Mouse (Mus musculus) kidney, adult 2 months (tissue): Measurements from ENCODE around the gene Ghrhr. TPM values are rescaled to one million over a fixed set of nuclear protein-coding genes. Genes with fewer than 3 reads are reported as not detected.

Source experiments
- DNase-seq: peaks from one replicate; pipeline ENCODE4 v3.0.0; 2021
- H3K27ac ChIP-seq: fragments of 200-500 bp; 2 replicates; pipeline ENCODE4 v1.5.1; 2012; ENCODE audit warnings: low read depth, low read length, control low read depth, inconsistent platforms; ENCODE audit not compliant: insufficient read depth
- H3K27me3 ChIP-seq: fragments of 200-500 bp; replicated peaks from 2 replicates; pipeline ENCODE4 v1.6.1; 2012; ENCODE audit warnings: mild to moderate bottlenecking, moderate library complexity, low read length, inconsistent platforms; ENCODE audit not compliant: control insufficient read depth, insufficient read depth
- H3K36me3 ChIP-seq: fragments of 200-500 bp; 2 replicates; pipeline ENCODE4 v1.6.1; 2012; ENCODE audit warnings: mild to moderate bottlenecking, moderate library complexity, low read length, inconsistent platforms; ENCODE audit not compliant: control insufficient read depth, insufficient read depth
- H3K4me1 ChIP-seq: fragments of 200-500 bp; 2 replicates; pipeline ENCODE4 v1.6.1; 2011; ENCODE audit warnings: low read length; ENCODE audit not compliant: control insufficient read depth, insufficient read depth
- H3K4me3 ChIP-seq: fragments of 200-500 bp; 2 replicates; pipeline ENCODE4 v1.5.1; 2011; ENCODE audit warnings: mild to moderate bottlenecking, low read depth, low read length, control low read depth; ENCODE audit not compliant: insufficient read depth
- CTCF ChIP-seq: fragments of 200-500 bp; conservative IDR thresholded peaks from 2 replicates; pipeline ENCODE4 v1.5.1; 2011; ENCODE audit warnings: low read depth, mild to moderate bottlenecking, control low read depth, low read length, moderate library complexity, mixed read lengths; ENCODE audit not compliant: insufficient read depth, insufficient read length
- POLR2A ChIP-seq: fragments of 200-500 bp; IDR thresholded peaks from one replicate; pipeline ENCODE4 v1.6.1; 2011; ENCODE audit warnings: low read depth, low read length, control low read depth
- WGBS: fragments of 180-500 bp; shearing (Covaris S2); methylation state at CpG from one replicate; pipeline ENCODE4 v1.1.7; 2018; 5-methylcytosine and 5-hydroxymethylcytosine counted together
- polyA plus RNA-seq: library from polyadenylated mRNA; depleted of rRNA; stranded (reverse); fragments of >200 nt; gene quantifications from 2 replicates; pipeline ENCODE4 v1.2.3, GENCODE M21; 2012

Ghrhr gene
- polyA plus RNA-seq, 1 experiment = 0.36 TPM

GRCm38 (mm10) chr6:55391814-55392213 is 15.7 kb downstream of the Ghrhr start:
- Histone ChIP-seq H3K36me3 (no peaks in the 10 kb centered on the region), H3K27me3 (no peaks in the 10 kb centered on the region), H3K27ac (no peak overlapping the region), H3K4me1 (no peaks in the 10 kb centered on the region), H3K4me3 (no peak overlapping the region)
- no peak for TF ChIP-seq CTCF
- no peak for TF ChIP-seq POLR2A
- DNase-seq = no peak
- WGBS = 26% methylated on average over 4 of the region's 4 CpGs

GRCm38 (mm10) chr6:55392453-55392852 is 16.4 kb downstream of the Ghrhr start:
- 14% methylated on average over 4 of the region's 4 CpGs for WGBS
- no peak overlapping the region for H3K27ac ChIP-seq
- peak; percentile 62 for DNase-seq
- H3K36me3 ChIP-seq = no peaks in the 10 kb centered on the region
- H3K4me1 ChIP-seq = no peaks in the 10 kb centered on the region
- no peaks in the 10 kb centered on the region for H3K27me3 ChIP-seq
- no peak overlapping the region for H3K4me3 ChIP-seq
- no peak for TF ChIP-seq POLR2A
- peak; percentile 74 for TF ChIP-seq CTCF

- 80% methylated on average over 10 of the region's 10 CpGs for WGBS
- no peaks in the 10 kb centered on the region for H3K36me3 ChIP-seq
Observed at GRCm38 (mm10) chr6:55394854-55395253, 18.8 kb downstream of the Ghrhr start.

GRCm38 (mm10) chr6:55396176-55396575 is 20.1 kb downstream of the Ghrhr start:
- 37% methylated on average over 3 of the region's 3 CpGs for WGBS
- DNase-seq = peak; percentile 39
- H3K27ac ChIP-seq = no peak overlapping the region
- H3K4me1 ChIP-seq = no peaks in the 10 kb centered on the region
- H3K36me3 ChIP-seq = no peaks in the 10 kb centered on the region
- H3K4me3 ChIP-seq = no peak overlapping the region
- TF ChIP-seq CTCF = 0 out of 2 replicates have a peak, but pooled peaks have one; percentile 6
- TF ChIP-seq POLR2A = no peak
- H3K27me3 ChIP-seq = no peaks in the 10 kb centered on the region

More at GRCm38 (mm10) chr6:55394854-55395253, 18.8 kb downstream of the Ghrhr start:
- Histone ChIP-seq H3K27me3 (no peaks in the 10 kb centered on the region), H3K4me1 (no peaks in the 10 kb centered on the region), H3K27ac (no peak overlapping the region), H3K4me3 (no peak overlapping the region)
- DNase-seq = no peak
- TF ChIP-seq CTCF = no peak
- no peak for TF ChIP-seq POLR2A

- Histone ChIP-seq H3K4me1 (no peaks in the 10 kb centered on the region), H3K27ac (no peak overlapping the region), H3K36me3 (no peaks in the 10 kb centered on the region), H3K4me3 (no peak overlapping the region), H3K27me3 (no peaks in the 10 kb centered on the region)
- no peak for TF ChIP-seq POLR2A
- TF ChIP-seq CTCF = no peak
- 35% methylated on average over 11 of the region's 11 CpGs for WGBS
- DNase-seq = no peak
Observed at GRCm38 (mm10) chr6:55396622-55397041, 20.5 kb downstream of the Ghrhr start.

GRCm38 (mm10) chr6:55398869-55399628 is 23.0 kb downstream of the Ghrhr start:
- no peaks in the 10 kb centered on the region for H3K27me3 ChIP-seq
- no peak overlapping the region for H3K27ac ChIP-seq
- DNase-seq = no peak
- no peaks in the 10 kb centered on the region for H3K4me1 ChIP-seq
- WGBS = 76% methylated on average over 9 of the region's 9 CpGs
- H3K4me3 ChIP-seq = no peak overlapping the region
- H3K36me3 ChIP-seq = no peaks in the 10 kb centered on the region
- no peak for TF ChIP-seq POLR2A
- no peak for TF ChIP-seq CTCF

GRCm38 (mm10) chr6:55399910-55400309 is 23.8 kb downstream of the Ghrhr start:
- H3K4me1 ChIP-seq = no peaks in the 10 kb centered on the region
- no peak overlapping the region for H3K27ac ChIP-seq
- TF ChIP-seq CTCF (no peak), POLR2A (no peak)
- no peaks in the 10 kb centered on the region for H3K36me3 ChIP-seq
- peak; percentile 81 for DNase-seq
- WGBS = 32% methylated on average over 5 of the region's 5 CpGs
- H3K27me3 ChIP-seq = no peaks in the 10 kb centered on the region
- no peak overlapping the region for H3K4me3 ChIP-seq
